Mouse (Mus musculus) brown adipose tissue, adult 24 weeks (tissue): ENCODE results near the gene Atg2a. TPM values are rescaled to one million over a fixed set of nuclear protein-coding genes. Genes with fewer than 3 reads are reported as not detected.

Experiments
- H3K27ac ChIP-seq: fragments of 200-500 bp; replicated peaks from 2 replicates; pipeline ENCODE4 v1.5.1; 2012; ENCODE audit warnings: low read depth, mild to moderate bottlenecking, low read length
- H3K4me1 ChIP-seq: fragments of 200-500 bp; 2 replicates; pipeline ENCODE4 v1.6.1; 2012; ENCODE audit warnings: low read length, mixed read lengths; ENCODE audit not compliant: control insufficient read depth, insufficient read depth, insufficient read length
- H3K4me3 ChIP-seq: fragments of 200-500 bp; 2 replicates; pipeline ENCODE4 v1.5.1; 2012; ENCODE audit warnings: low read depth, mild to moderate bottlenecking, low read length, moderate library complexity; ENCODE audit not compliant: insufficient read depth
- polyA plus RNA-seq: library from polyadenylated mRNA; stranded (reverse); fragments of >200 nt; gene quantifications from 2 replicates; pipeline ENCODE4 v1.2.4, GENCODE M21; 2012; ENCODE audit not compliant: missing spikeins, insufficient read depth, insufficient read length

Atg2a gene
- polyA plus RNA-seq, 1 experiment: 9.9 TPM

DNA sequence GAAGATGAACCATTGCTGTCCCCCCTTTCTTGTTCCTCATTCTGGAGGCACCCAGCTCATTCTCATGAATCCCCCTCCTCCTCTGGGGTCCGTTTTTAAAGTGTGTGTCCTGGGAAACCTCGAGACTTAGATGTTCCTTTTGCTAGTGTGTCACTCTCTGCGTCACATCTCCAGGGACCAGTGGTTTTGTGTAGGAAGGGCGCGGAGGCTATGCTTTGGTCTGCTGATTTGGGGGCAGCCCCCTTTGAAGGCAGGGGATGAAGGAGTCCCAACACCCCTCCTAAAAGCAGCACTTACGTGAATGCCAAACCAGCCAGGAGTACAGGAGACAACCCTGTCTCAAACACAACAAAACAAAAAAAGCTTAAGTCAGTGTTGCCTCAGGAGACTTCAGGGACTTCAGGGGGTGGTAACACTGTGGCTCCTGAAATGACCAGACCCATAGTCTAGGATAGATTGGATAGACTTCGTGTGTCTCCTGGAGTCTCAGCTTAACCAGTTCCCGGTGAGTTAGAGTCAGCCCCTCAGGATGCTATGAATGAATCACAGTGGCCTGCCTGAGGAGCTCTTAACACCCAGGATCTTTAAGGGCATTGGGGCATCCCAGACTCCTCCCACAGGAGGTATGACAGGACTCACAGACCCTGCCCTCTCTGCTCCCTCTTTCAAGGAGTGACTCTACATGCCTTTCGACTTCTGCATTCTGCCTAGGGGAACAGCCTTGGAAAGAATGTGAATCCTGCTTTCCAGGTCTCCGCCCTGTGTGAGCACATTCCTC lies 36.4 kb downstream of the Atg2a start:
- Histone ChIP-seq H3K4me1 (peaks cover 22% of the 10 kb centered on the region; the same call in 1 of the 2 replicates), H3K4me3 (peak overlapping the region; percentile 96), H3K27ac (peak overlapping the region; percentile 94)

- peak overlapping the region; percentile 94 for H3K27ac ChIP-seq
- H3K4me1 ChIP-seq: peaks cover 23% of the 10 kb centered on the region; the same call in 1 of the 2 replicates
- H3K4me3 ChIP-seq: peak overlapping the region; percentile 96
Measured at GRCm38 (mm10) chr19:6278439-6279073, 37.1 kb downstream of the Atg2a start.

- H3K27ac ChIP-seq: peak overlapping the region; percentile 94
- peak overlapping the region; percentile 96 for H3K4me3 ChIP-seq
- H3K4me1 ChIP-seq: peaks cover 29% of the 10 kb centered on the region
Measured at GRCm38 (mm10) chr19:6279481-6280144, 38.1 kb downstream of the Atg2a start.

DNA sequence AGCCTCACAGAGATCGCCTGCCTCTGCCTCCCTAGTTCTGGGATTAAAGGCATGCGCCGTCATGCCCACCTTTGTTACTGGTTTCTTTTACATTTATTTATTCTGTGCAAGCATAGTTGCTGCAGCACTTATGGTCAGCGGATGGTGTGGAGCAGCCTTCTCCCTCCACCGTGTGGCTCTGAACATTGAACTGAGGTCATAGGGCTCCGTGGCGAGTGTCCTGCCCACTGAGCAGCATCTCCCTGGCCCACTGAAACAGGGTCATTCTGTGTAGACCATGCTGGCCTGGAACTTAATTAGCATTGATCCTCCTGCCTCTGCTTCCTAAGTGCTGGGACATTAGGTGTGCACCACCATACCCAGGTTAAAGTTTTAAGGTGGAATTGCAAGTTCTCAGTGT lies 39.1 kb downstream of the Atg2a start:
- Histone ChIP-seq H3K27ac (no peak overlapping the region), H3K4me3 (peak overlapping the region; percentile 12; the same call in 1 of the 2 replicates), H3K4me1 (peaks cover 33% of the 10 kb centered on the region)

GRCm38 (mm10) chr19:6281122-6282020 lies 39.9 kb downstream of the Atg2a start:
- H3K27ac ChIP-seq: no peak overlapping the region
- peaks cover 39% of the 10 kb centered on the region for H3K4me1 ChIP-seq
- peak overlapping the region; percentile 4; the same call in 1 of the 2 replicates for H3K4me3 ChIP-seq

DNA sequence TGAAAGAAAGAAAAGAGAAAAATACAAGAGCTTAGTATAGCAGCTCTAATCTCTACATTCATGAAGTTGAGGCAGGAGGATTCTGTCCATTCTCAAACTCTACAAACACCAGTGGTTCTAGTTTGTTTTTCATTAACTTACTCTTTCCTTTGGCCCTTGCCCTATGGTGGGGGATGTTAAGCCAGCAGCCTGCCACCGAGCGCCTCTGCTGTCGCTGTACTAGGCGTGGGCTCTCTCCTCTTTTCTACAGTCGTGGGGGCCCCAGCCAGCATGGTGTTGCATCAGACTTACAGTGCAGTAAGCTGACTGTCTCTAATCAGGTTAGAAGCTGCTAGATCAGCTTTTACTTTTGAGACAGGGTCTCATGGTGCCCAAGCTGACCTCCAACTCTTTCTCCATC lies 41.5 kb downstream of the Atg2a start:
- H3K4me1 ChIP-seq: peaks cover 53% of the 10 kb centered on the region
- H3K27ac ChIP-seq: no peak overlapping the region
- no peak overlapping the region for H3K4me3 ChIP-seq

- Histone ChIP-seq H3K4me1 (peaks cover 60% of the 10 kb centered on the region), H3K27ac (peak overlapping the region; percentile 93), H3K4me3 (no peak overlapping the region)
Measured at GRCm38 (mm10) chr19:6284502-6284901, 43.0 kb downstream of the Atg2a start.

DNA sequence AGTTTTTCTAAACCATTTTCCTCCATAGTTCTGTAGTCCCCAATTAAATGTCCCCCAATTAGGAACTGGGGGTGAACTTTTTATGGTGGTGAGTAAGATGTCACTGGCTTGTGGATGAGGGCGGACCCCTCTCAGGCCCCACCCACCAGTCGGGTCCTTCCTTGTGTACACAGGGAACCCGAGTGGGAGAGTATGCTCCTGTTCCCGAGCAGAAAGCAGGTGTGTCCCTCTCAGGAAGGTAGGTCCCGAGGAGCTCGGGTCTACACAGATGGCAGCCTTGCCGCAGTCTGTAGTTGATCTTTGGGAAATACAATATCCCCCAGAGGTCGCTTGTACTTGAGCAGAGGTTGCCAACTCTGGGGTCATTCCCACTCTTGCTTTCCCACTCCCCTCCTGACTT lies 43.8 kb downstream of the Atg2a start:
- Histone ChIP-seq H3K27ac (peak overlapping the region; percentile 93), H3K4me1 (peaks cover 64% of the 10 kb centered on the region), H3K4me3 (no peak overlapping the region)

GRCm38 (mm10) chr19:6285632-6286433 lies 44.4 kb downstream of the Atg2a start:
- Histone ChIP-seq H3K4me1 (peaks cover 61% of the 10 kb centered on the region), H3K4me3 (no peak overlapping the region), H3K27ac (peak overlapping the region; percentile 93)

DNA sequence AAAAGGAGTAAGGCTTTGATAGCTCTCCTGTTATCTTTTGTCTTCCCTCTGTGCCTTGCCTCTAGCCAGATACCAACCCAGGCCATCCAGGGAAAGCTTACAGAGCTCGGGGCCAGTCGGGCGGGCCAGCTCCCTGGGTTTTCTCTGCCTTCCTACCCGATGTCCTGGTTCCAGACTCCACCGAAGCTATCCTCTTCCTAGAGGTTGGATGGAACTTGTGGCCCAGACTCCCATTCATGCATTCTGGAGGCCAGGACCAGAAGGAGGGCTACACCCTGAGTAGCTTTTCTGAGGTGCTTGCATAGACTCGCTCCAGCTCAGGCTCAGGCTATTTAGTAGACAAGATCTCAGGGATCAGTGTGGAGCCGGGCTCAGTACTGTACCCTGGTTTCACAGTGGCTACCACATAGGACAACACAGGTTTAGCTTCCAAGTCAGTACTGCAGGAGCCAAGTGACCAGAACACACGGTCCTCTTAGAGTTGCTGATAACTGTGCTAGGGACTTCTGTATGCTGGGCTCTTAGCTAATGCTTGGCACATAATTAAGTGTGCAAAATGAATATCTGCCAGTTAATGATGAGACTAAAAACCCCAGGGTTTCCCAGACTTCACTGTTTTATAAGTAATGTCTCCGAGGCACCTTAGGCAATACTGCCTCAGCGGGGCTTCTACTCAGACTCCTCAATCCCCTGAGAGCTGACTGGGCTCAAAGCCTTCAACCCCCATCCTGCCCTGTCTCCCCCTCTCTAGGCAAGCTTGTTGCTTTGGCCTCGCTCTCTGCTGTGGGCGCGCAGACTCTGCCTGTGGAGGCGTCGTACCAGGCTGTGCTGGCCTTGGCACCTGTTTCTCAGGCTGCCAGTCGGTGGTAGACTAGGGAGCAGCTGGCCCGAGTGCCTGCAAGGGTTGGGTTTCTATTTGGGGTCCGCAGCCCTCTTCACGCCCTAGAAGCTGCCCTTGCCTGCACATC lies 45.2 kb downstream of the Atg2a start:
- Histone ChIP-seq H3K27ac (peak overlapping the region; percentile 93), H3K4me1 (peaks cover 60% of the 10 kb centered on the region), H3K4me3 (no peak overlapping the region)

DNA sequence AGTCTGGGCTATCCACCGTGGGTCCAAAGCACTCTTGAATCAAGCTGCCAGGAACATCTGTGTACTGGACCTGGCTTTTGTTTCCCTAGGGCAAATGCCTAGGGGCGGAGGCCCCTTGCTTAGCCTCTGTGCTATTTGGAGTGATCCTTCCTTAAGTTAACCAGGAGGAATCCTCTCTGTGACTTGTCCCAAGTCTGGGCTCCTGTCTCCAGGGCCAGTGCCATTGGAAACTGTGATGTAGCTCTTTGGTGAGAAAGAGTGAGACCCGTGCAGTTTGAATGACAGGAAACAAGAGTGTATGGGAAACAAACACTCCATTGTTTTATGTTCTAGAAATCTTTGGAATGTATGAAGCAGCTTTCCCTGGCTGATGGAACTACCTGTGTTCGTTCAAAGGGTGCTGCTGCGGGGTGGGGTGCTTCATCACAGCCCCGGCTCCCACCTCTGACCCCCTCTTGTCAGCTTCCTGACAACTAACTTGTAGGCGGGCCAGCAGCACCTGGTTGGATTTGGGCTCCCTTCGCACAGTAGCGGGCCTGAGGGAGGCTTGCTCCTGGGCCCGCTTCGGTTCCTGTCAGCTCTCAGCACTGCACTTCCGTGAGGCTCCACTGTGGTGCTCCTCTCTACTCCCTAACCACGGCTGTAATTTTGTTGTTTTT lies 46.9 kb downstream of the Atg2a start:
- Histone ChIP-seq H3K4me1 (peaks cover 71% of the 10 kb centered on the region), H3K27ac (peak overlapping the region; percentile 93), H3K4me3 (no peak overlapping the region)

DNA sequence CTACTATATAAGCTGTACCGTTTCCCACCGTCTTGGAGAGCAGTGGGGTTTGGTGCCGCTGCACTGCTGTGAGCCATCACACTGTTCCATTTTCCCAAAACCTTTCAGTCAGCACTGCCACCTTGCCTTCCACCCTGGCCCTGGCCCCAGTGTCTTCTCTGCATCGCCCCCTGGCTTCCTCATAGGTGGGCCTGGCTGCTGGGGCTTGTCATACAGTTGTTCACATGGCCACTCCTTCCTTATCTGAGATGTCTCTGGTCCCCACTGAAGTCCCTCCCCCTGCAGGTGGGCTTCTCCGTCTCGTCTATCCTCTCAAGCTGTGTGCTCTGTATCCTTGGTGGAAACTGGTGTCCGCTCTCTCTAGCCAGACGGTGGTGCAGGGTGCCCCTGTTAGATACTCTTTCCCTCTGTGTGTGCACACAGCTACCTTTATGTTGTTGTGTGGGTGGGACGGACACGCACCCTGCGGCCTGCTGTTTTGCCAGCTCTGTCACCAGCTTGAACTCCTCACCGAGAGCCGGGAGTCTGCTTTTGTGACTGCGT lies 48.3 kb downstream of the Atg2a start:
- Histone ChIP-seq H3K4me1 (peaks cover 72% of the 10 kb centered on the region), H3K27ac (peak overlapping the region; percentile 87), H3K4me3 (no peak overlapping the region)
